Mouse (Mus musculus) C2C12 (cell line): ENCODE results near the gene Sptbn2.

ENCODE experiments used
- CTCF ChIP-seq: IDR thresholded peaks from one replicate; pipeline ENCODE4 v1.5.1; 2011; ENCODE audit not compliant: control insufficient read depth, insufficient read depth, insufficient read length
- FOSL1 ChIP-seq: IDR thresholded peaks from one replicate; pipeline ENCODE4 v1.8.0; 2011; ENCODE audit warnings: mild to moderate bottlenecking, low read length; ENCODE audit not compliant: poor library complexity, insufficient read depth, severe bottlenecking
- MAX ChIP-seq: IDR thresholded peaks from one replicate; pipeline ENCODE4 v1.6.1; 2011; ENCODE audit warnings: mild to moderate bottlenecking, control low read depth
- MYOD1 ChIP-seq: IDR thresholded peaks from one replicate; pipeline ENCODE4 v1.6.1; 2011; ENCODE audit warnings: low read depth; ENCODE audit not compliant: control insufficient read depth, insufficient read length
- MYOG ChIP-seq: IDR thresholded peaks from one replicate; pipeline ENCODE4 v1.6.1; 2011; ENCODE audit not compliant: control insufficient read depth, insufficient read length; ENCODE audit errors: extremely low read depth
- USF1 ChIP-seq: IDR thresholded peaks from one replicate; pipeline ENCODE4 v1.6.1; 2011; ENCODE audit warnings: low read depth, mild to moderate bottlenecking, control low read depth, moderate library complexity

- TF ChIP-seq CTCF (no peak), MYOG (no peak), MYOD1 (no peak), MAX (no peak), USF1 (no peak), FOSL1 (no peak)
Observed at GRCm38 (mm10) chr19:4741482-4741881, 30.5 kb downstream of the Sptbn2 start.
